Mouse (Mus musculus) liver, postnatal 0 days (tissue): ENCODE measurements around the gene Kif1a. TPM values are rescaled to one million over a fixed set of nuclear protein-coding genes. Genes with fewer than 3 reads are reported as not detected.

Experiments
- ATAC-seq: fragments of 200-750 bp; cut with Nextera tagmentation; 2 replicates; pipeline ENCODE4 v1.8.0; 2017; ENCODE audit warnings: mild to moderate bottlenecking, moderate library complexity
- DNase-seq: peaks from one replicate; pipeline ENCODE4 v3.0.0-alpha.2; 2016
- H3K27ac ChIP-seq: fragments of 300-500 bp; sonication (generic); 2 replicates; pipeline ENCODE4 v1.5.1; 2014; ENCODE audit warnings: antibody characterized with exemption, moderate library complexity, mild to moderate bottlenecking, low read depth
- H3K27me3 ChIP-seq: fragments of 300-500 bp; sonication (generic); 2 replicates; pipeline ENCODE4 v1.6.1; 2014; ENCODE audit warnings: low read length, control low read depth, mixed read lengths; ENCODE audit not compliant: insufficient read depth
- H3K36me3 ChIP-seq: fragments of 300-500 bp; sonication (generic); replicated peaks from 2 replicates; pipeline ENCODE4 v1.6.1; 2014; ENCODE audit warnings: mild to moderate bottlenecking, control low read depth, low read length, moderate library complexity, mixed read lengths; ENCODE audit not compliant: insufficient read depth
- H3K4me1 ChIP-seq: fragments of 300-500 bp; sonication (generic); 2 replicates; pipeline ENCODE4 v1.6.1; 2014; ENCODE audit warnings: antibody characterized with exemption, mild to moderate bottlenecking, control low read depth; ENCODE audit not compliant: insufficient read depth
- H3K4me2 ChIP-seq: fragments of 300-500 bp; sonication (generic); 2 replicates; pipeline ENCODE4 v1.6.1; 2014; ENCODE audit warnings: low read depth, mild to moderate bottlenecking, low read length, moderate library complexity, mixed read lengths
- H3K4me3 ChIP-seq: fragments of 300-500 bp; sonication (generic); 2 replicates; pipeline ENCODE4 v1.5.1; 2014; ENCODE audit warnings: low read depth, low read length
- H3K9ac ChIP-seq: fragments of 300-500 bp; sonication (generic); replicated peaks from 2 replicates; pipeline ENCODE4 v1.6.1; 2014; ENCODE audit warnings: mild to moderate bottlenecking, moderate library complexity
- H3K9me3 ChIP-seq: fragments of 300-500 bp; sonication (generic); 2 replicates; pipeline ENCODE4 v1.6.1; 2016; ENCODE audit warnings: mild to moderate bottlenecking, control low read depth, low read length, mixed read lengths
- CTCF ChIP-seq: sonication (generic); IDR thresholded peaks from 2 replicates; pipeline ENCODE4 v1.5.1; 2016; ENCODE audit warnings: antibody characterized with exemption, low read depth
- EP300 ChIP-seq: IDR thresholded peaks from 2 replicates; pipeline ENCODE4 v1.6.1; 2016; ENCODE audit warnings: antibody characterized with exemption, low read depth, mild to moderate bottlenecking
- WGBS: fragments of 180-500 bp; shearing (Covaris S2); extraction: QIAGEN DNeasy Blood & Tissue Kit; methylation state at CpG from one replicate; pipeline ENCODE4 v1.1.7; 2014; ENCODE audit not compliant: insufficient replicate concordance; 5-methylcytosine and 5-hydroxymethylcytosine counted together
- polyA plus RNA-seq: library from polyadenylated mRNA; unstranded; fragments of >200 nt; fragmentation: Nextera tagmentation; extraction: Ambion mirVana; gene quantifications from 2 replicates; pipeline ENCODE4 v1.2.1, GENCODE M21; 2015

Kif1a gene
- polyA plus RNA-seq, 1 experiment from 2014 or later: 0.28 TPM

DNA sequence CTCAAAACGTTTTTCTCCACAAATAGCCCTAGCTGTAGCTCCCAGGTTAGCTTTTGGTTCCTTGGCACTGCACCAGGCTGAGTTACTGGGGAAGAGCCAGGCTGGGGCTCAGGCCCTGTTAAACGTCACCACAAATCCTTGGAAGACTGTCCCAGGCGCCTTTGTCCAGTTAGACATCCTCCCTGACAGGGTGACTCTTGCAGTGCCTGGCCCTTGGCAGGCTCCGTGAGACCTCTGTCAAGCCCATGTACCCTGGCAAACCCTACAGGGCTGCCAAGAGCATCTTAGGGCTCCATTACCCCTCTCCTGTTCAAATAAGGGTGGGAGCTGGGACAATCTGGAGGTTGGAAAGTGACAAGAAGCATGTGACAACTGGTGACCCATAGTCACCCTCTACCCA, 65.8 kb downstream of the Kif1a start:
- Histone ChIP-seq H3K36me3 (no peaks in the 10 kb centered on the region), H3K4me1 (no peaks in the 10 kb centered on the region), H3K9me3 (no peaks in the 10 kb centered on the region), H3K4me2 (no peak overlapping the region), H3K27ac (no peak overlapping the region), H3K4me3 (no peak overlapping the region), H3K9ac (no peak overlapping the region), H3K27me3 (no peaks in the 10 kb centered on the region)
- ATAC-seq (no peak), DNase-seq (no peak)
- TF ChIP-seq EP300 (no peak), CTCF (no peak)
- WGBS: 69% methylated on average over 4 of the region's 4 CpGs

GRCm38 (mm10) chr1:93033989-93034388, 67.8 kb downstream of the Kif1a start:
- no peaks in the 10 kb centered on the region; the same call in 1 of the 2 replicates for H3K4me1 ChIP-seq
- 0 out of 2 replicates have a peak, but pooled peaks have one; percentile 2 for TF ChIP-seq CTCF
- TF ChIP-seq EP300: no peak
- no peaks in the 10 kb centered on the region for H3K36me3 ChIP-seq
- H3K4me2 ChIP-seq: no peak overlapping the region
- no peak for DNase-seq
- no peaks in the 10 kb centered on the region for H3K27me3 ChIP-seq
- no peak overlapping the region for H3K9ac ChIP-seq
- H3K27ac ChIP-seq: no peak overlapping the region
- ATAC-seq: no peak
- no peaks in the 10 kb centered on the region for H3K9me3 ChIP-seq
- 30% methylated on average over 8 of the region's 8 CpGs for WGBS
- no peak overlapping the region for H3K4me3 ChIP-seq

DNA sequence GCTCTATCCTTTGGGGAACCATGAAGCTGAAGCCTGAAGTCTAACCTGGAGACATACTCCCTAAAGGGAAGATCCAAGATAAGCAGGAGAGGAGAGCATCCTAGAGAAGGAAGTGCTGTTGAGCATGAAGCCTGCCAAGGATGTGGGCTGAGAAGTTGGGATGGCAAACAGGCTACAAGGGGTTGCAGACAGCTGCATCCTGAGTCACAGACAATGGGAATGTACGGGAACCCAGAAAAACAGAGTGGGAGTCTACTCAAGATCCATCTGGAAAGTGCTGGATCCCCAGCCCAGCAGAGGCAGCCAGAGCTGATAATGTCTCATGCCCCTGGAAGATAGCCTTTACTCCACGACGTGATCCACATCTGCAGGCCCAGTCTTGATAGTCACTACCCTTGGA, 70.6 kb downstream of the Kif1a start:
- 62% methylated on average over 3 of the region's 3 CpGs for WGBS
- H3K9ac ChIP-seq: no peak overlapping the region
- no peak overlapping the region for H3K27ac ChIP-seq
- no peaks in the 10 kb centered on the region; the same call in 1 of the 2 replicates for H3K4me1 ChIP-seq
- H3K4me2 ChIP-seq: no peak overlapping the region
- H3K27me3 ChIP-seq: no peaks in the 10 kb centered on the region
- DNase-seq (no peak), ATAC-seq (no peak)
- no peak overlapping the region for H3K4me3 ChIP-seq
- H3K9me3 ChIP-seq: no peaks in the 10 kb centered on the region
- TF ChIP-seq CTCF: no peak
- no peak for TF ChIP-seq EP300
- H3K36me3 ChIP-seq: no peaks in the 10 kb centered on the region

- 49% methylated on average over 2 of the region's 2 CpGs for WGBS
- Histone ChIP-seq H3K9me3 (no peaks in the 10 kb centered on the region), H3K4me3 (no peak overlapping the region), H3K27me3 (no peaks in the 10 kb centered on the region), H3K4me1 (no peaks in the 10 kb centered on the region; the same call in 1 of the 2 replicates), H3K27ac (0 out of 2 replicates have a peak overlapping the region, but pooled peaks have one; percentile 44), H3K4me2 (no peak overlapping the region), H3K9ac (no peak overlapping the region), H3K36me3 (no peaks in the 10 kb centered on the region)
- TF ChIP-seq CTCF (no peak), EP300 (no peak)
- ATAC-seq (peak; percentile 65), DNase-seq (no peak)
Observed at GRCm38 (mm10) chr1:93030060-93030459, 71.7 kb downstream of the Kif1a start.

- Histone ChIP-seq H3K27me3 (no peaks in the 10 kb centered on the region), H3K9ac (no peak overlapping the region), H3K4me1 (no peaks in the 10 kb centered on the region; the same call in 1 of the 2 replicates), H3K27ac (no peak overlapping the region), H3K36me3 (no peaks in the 10 kb centered on the region), H3K9me3 (no peaks in the 10 kb centered on the region), H3K4me3 (no peak overlapping the region), H3K4me2 (no peak overlapping the region)
- WGBS: 61% methylated on average over 10 of the region's 10 CpGs
- ATAC-seq: peak; percentile 94
- TF ChIP-seq EP300 (peak; percentile 77), CTCF (peak; percentile 60)
- peak; percentile 52 for DNase-seq
Observed at GRCm38 (mm10) chr1:93029387-93029786, 72.4 kb downstream of the Kif1a start.

DNA sequence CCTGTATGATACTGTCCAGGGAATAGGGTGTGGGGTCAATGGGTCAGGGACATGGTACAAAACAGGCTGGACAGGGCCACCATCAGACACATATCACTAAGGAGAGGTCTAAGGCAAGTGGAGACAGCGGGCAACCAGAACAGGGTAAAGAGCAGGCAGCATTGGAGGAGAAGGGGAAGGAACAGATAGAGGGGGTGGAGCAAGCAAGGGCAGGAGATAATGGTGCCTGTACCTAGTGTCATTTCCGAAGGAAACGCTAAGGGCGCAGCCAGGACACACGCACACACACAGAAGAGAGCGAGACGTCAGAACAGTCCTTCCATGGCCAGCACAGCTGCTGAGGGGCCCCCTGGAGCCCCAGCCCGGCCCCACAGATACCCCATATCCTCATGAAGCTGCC, 75.2 kb downstream of the Kif1a start:
- H3K36me3 ChIP-seq: no peaks in the 10 kb centered on the region
- H3K4me3 ChIP-seq: no peak overlapping the region
- no peaks in the 10 kb centered on the region; the same call in 1 of the 2 replicates for H3K4me1 ChIP-seq
- no peak for ATAC-seq
- no peak for TF ChIP-seq EP300
- no peak for TF ChIP-seq CTCF
- H3K9ac ChIP-seq: no peak overlapping the region
- 72% methylated on average over 8 of the region's 8 CpGs for WGBS
- H3K27ac ChIP-seq: no peak overlapping the region
- no peak for DNase-seq
- H3K27me3 ChIP-seq: no peaks in the 10 kb centered on the region
- no peak overlapping the region for H3K4me2 ChIP-seq
- H3K9me3 ChIP-seq: no peaks in the 10 kb centered on the region

- Histone ChIP-seq H3K4me2 (no peak overlapping the region), H3K4me3 (no peak overlapping the region), H3K9ac (no peak overlapping the region), H3K27me3 (no peaks in the 10 kb centered on the region), H3K36me3 (no peaks in the 10 kb centered on the region), H3K9me3 (no peaks in the 10 kb centered on the region), H3K27ac (no peak overlapping the region), H3K4me1 (no peaks in the 10 kb centered on the region)
- WGBS: 70% methylated on average over 4 of the region's 4 CpGs
- no peak for TF ChIP-seq EP300
- no peak for TF ChIP-seq CTCF
- no peak for ATAC-seq
- DNase-seq: no peak
Observed at GRCm38 (mm10) chr1:93020602-93021001, 81.1 kb downstream of the Kif1a start.
